Mouse (Mus musculus) liver, embryonic 13.5 days (tissue): ENCODE results near the gene Psmc1. TPM values are rescaled to one million over a fixed set of nuclear protein-coding genes. Genes with fewer than 3 reads are reported as not detected.

Experiments used
- polyA plus RNA-seq: library from polyadenylated mRNA; unstranded; fragments of >200 nt; fragmentation: Nextera tagmentation; extraction: Ambion mirVana; gene quantifications from 2 replicates; pipeline ENCODE4 v1.2.1, GENCODE M21; 2015

Gene Psmc1
- polyA plus RNA-seq, 1 experiment from 2014 or later: 193 TPM

Other genes with a start within 250 kb of the Psmc1 start
- gene Efcab11, start 225.7 kb upstream of the Psmc1 start, polyA plus RNA-seq: 5.4 and 5.7 TPM in 2 replicates
- gene Tdp1, start 225.6 kb upstream of the Psmc1 start, polyA plus RNA-seq: 33.2 and 35.4 TPM in 2 replicates
- gene Kcnk13, start 145.7 kb upstream of the Psmc1 start, polyA plus RNA-seq: 0.46 and 0.63 TPM in 2 replicates
- 6.4 and 8.0 TPM in 2 replicates for gene Nrde2, start 49.5 kb downstream of the Psmc1 start, polyA plus RNA-seq
- 699 and 762 TPM in 2 replicates for gene Calm1, start 89.3 kb downstream of the Psmc1 start, polyA plus RNA-seq